Mouse (Mus musculus) liver, embryonic 14 days (tissue): ENCODE results near the gene Slc35c2. TPM values are rescaled to one million over a fixed set of nuclear protein-coding genes. Genes with fewer than 3 reads are reported as not detected.

Experiments
- polyA plus RNA-seq: library from polyadenylated mRNA; depleted of rRNA; stranded (reverse); fragments of >200 nt; gene quantifications from 2 replicates; pipeline ENCODE4 v1.2.3, GENCODE M21; 2012; rRNA removed

Gene Slc35c2
- polyA plus RNA-seq = 16.6 and 21.7 TPM in 2 replicates

GRCm38 (mm10) chr2:165287202-165287984, at the start of gene Slc35c2:
TSS of gene Slc35c2 (minus strand) at chr2:165287869.

GRCm38 (mm10) chr2:165326304-165327190, 38.9 kb upstream of the Slc35c2 start, which contains the start of gene Elmo2:
TSS of gene Elmo2 (minus strand) at chr2:165326479.

GRCm38 (mm10) chr2:165234613-165235291, 52.9 kb downstream of the Slc35c2 start, which contains the start of gene Cdh22:
TSS of gene Cdh22 (minus strand) at chr2:165234853.

Other genes starting within 250 kb of the Slc35c2 start
- gene Cd40, start 232.2 kb downstream of the Slc35c2 start, polyA plus RNA-seq = 3.1 and 3.2 TPM in 2 replicates
- not detected in 2 replicates for gene 1700025C18Rik, start 197.1 kb downstream of the Slc35c2 start, polyA plus RNA-seq
- under 0.01 TPM in 1 of 2 replicates, not detected in the other for gene Cdh22, start 53.0 kb downstream of the Slc35c2 start, polyA plus RNA-seq
- gene Elmo2, start 38.6 kb upstream of the Slc35c2 start, polyA plus RNA-seq = 8.1 and 10.7 TPM in 2 replicates
- 0.02 and 0.06 TPM in 2 replicates for gene Zfp663, start 80.9 kb upstream of the Slc35c2 start, polyA plus RNA-seq
- gene Zfp334, start 100.4 kb upstream of the Slc35c2 start, polyA plus RNA-seq = 0.75 and 0.89 TPM in 2 replicates
- gene Ocstamp, start 112.5 kb upstream of the Slc35c2 start, polyA plus RNA-seq = 0.80 and 0.92 TPM in 2 replicates
- gene Slc13a3, start 185.4 kb upstream of the Slc35c2 start, polyA plus RNA-seq = 3.1 and 3.6 TPM in 2 replicates
- 7.0 and 8.0 TPM in 2 replicates for gene Trp53rka, start 205.5 kb upstream of the Slc35c2 start, polyA plus RNA-seq
- gene Slc2a10, start 215.9 kb upstream of the Slc35c2 start, polyA plus RNA-seq = 0.15 and 0.21 TPM in 2 replicates